Mouse (Mus musculus) CH12.LX (cell line): ENCODE data around the gene Ulk4.

Experiments
- CTCF ChIP-seq, 2 experiments: IDR thresholded peaks in 1 of 2; conservative IDR thresholded peaks in 1 of 2; 2 replicates each; pipeline ENCODE4 v1.5.1; 2011 to 2012; ENCODE audit warnings: low read depth in 2 of 2, low read length in 2 of 2, improper control_type of control experiment in 1 of 2, inconsistent platforms in 1 of 2, mild to moderate bottlenecking in 1 of 2, moderate library complexity in 1 of 2
- E2F4 ChIP-seq: IDR thresholded peaks from 2 replicates; pipeline ENCODE4 v1.6.1; 2011; ENCODE audit warnings: low read depth, low read length, improper control_type of control experiment; ENCODE audit not compliant: insufficient replicate concordance
- EP300 ChIP-seq: IDR thresholded peaks from 2 replicates; pipeline ENCODE4 v1.6.1; 2011; ENCODE audit warnings: low read length, improper control_type of control experiment
- HCFC1 ChIP-seq: IDR thresholded peaks from 2 replicates; pipeline ENCODE4 v1.6.1; 2012; ENCODE audit warnings: low read depth, mild to moderate bottlenecking, inconsistent platforms, low read length, improper control_type of control experiment
- JUN ChIP-seq: IDR thresholded peaks from 2 replicates; pipeline ENCODE4 v1.6.1; 2011; ENCODE audit warnings: low read depth, mild to moderate bottlenecking, low read length, improper control_type of control experiment, moderate library complexity; ENCODE audit not compliant: insufficient read depth
- MYC ChIP-seq: IDR thresholded peaks from 2 replicates; pipeline ENCODE4 v1.6.1; 2011; ENCODE audit warnings: low read depth, mild to moderate bottlenecking, improper control_type of control experiment, low read length
- POLR2A ChIP-seq: IDR thresholded peaks from 2 replicates; pipeline ENCODE4 v1.6.1; 2011; ENCODE audit warnings: low read depth, mild to moderate bottlenecking, improper control_type of control experiment, low read length
- POLR2AphosphoS2 ChIP-seq: IDR thresholded peaks from 2 replicates; pipeline ENCODE4 v1.6.1; 2011; ENCODE audit warnings: low read depth, low read length, improper control_type of control experiment
- RCOR1 ChIP-seq: conservative IDR thresholded peaks from 2 replicates; pipeline ENCODE4 v1.6.1; 2012; ENCODE audit warnings: low read depth, mild to moderate bottlenecking, inconsistent platforms, low read length, improper control_type of control experiment
- ZC3H11A ChIP-seq: IDR thresholded peaks from 2 replicates; pipeline ENCODE4 v1.6.1; 2012; ENCODE audit warnings: low read depth, mild to moderate bottlenecking, inconsistent platforms, low read length, improper control_type of control experiment
- ZMIZ1 ChIP-seq: IDR thresholded peaks from 2 replicates; pipeline ENCODE4 v1.6.1; 2012; ENCODE audit warnings: low read depth, mild to moderate bottlenecking, inconsistent platforms, low read length, improper control_type of control experiment
- ZNF384 ChIP-seq: IDR thresholded peaks from 2 replicates; pipeline ENCODE4 v1.6.1; 2012; ENCODE audit warnings: low read depth, low read length, improper control_type of control experiment, inconsistent platforms

GRCm38 (mm10) chr9:120933886-120934758 is 342.9 kb downstream of the Ulk4 start:
- TF ChIP-seq ZC3H11A (no peak), ZMIZ1 (no peak), CTCF (conservative IDR thresholded peaks at IDR 0.05 in 1 of 2, IDR thresholded peaks at IDR 0.05 in 1 of 2; ENCODE audit: low read depth in 2 of 2, low read length in 2 of 2) (no peak), E2F4 (no peak), MYC (no peak), POLR2A (no peak), JUN (no peak), ZNF384 (no peak), HCFC1 (no peak), EP300 (no peak), RCOR1 (no peak), POLR2AphosphoS2 (no peak)
